Mouse (Mus musculus): ENCODE measurements at regions not wholly inside any gene's neighbourhood (a gene's known extent, or its start where the extent isn't known, plus 50 kb on each side); places are given as distances from the start of the nearest gene placed in this dataset.

DNA sequence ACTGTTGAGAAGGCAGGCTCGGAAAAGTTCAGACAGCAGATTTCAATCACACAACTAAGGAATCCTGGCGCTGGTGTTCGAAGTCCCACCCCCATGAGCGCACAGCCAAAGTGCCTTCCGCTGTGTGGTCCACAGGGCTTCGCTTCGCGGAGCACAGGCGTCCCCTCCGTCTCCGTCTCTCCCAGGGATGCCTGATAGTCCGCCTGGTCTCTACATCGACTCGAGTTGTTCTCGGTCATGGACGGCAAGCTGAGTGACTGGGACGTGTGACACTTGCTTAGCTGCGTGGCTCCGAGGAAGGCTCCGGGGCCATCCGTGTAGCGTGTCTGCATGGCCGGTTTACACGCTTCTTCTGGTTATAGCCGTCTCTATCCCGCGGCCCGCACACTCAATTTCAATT is 224.0 kb downstream of the Gm26897 start:
- DNase-seq = no peak

DNA sequence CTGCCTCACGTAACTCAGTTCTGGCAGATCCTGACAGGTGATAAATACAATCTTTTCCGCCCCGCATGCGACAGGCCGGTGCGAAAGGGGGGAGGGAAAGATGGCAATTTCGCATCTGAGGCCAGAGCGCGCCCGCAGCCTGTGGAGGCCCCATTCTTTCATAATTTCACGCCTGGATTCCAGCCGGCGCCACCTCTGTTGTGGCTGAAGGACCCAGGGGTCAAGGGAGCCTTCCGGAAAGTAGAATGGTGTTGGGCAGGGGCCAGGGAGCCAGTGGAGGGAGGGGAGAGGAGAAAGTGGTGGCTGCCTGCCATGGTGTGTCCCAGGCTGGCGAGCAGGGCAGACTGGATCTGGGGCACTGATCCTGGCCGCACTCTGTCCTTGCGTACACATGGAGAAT is 224.5 kb downstream of the Gm26897 start:
- peak; percentile 34 for DNase-seq

DNA sequence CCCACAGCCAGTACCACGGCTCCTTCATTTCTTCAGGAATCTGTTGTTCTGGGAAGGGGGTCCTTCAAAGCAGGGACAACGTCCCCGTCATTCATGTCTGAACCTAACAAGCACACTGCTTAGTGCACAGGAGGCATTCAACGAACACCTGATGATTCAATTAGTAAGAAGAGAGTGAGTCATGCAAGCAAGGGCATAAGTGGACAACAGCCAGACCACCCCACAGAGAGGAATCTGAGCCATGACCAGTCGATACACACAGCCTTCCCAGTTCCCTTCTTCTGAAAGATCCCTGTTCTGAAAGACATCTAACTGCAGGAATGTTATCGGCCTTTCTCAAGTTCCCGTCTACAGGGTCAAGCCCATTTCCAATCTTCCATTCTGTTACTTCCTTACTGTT is 231.6 kb downstream of the Gm26897 start:
- DNase-seq = no peak

DNA sequence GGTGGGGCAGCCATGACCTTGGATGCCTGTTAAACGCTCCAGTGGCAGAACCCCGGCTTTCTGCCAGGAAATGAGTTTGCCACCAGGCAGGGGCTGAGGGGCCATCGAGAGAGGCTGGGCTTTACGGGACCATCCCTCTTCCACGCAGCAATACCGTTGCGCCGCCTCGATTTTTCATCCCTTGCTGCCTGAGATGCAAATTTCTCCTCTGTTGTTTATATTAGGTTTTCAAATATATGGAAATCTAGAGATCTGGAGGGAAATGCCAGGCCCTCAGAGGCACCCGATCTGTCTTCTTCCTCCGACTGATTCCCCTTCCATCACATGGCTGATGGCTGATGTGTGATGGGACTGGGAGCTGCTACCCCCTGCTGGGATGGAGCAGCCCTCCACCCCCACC is 234.4 kb downstream of the Gm26897 start:
- DNase-seq = no peak

DNA sequence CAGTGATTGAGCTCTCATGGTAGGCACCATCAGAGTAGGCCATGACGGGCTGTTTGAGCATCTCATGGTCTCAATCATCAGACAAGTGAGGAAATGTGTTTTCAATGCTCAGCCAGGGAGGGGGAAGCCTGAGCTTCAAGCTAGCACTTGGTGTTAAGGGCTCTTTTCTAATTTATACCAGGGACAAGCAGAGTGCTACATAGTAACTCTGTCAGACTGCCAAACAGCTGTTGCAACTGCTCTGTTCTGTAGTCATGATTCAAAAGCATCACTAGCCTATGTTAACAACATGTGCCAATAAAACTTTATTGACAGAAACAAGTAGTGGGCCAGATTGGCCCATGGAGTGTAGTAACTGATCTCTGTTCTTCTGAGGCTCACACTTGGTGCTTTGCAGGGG is 235.0 kb downstream of the Gm26897 start:
- no peak for DNase-seq

DNA sequence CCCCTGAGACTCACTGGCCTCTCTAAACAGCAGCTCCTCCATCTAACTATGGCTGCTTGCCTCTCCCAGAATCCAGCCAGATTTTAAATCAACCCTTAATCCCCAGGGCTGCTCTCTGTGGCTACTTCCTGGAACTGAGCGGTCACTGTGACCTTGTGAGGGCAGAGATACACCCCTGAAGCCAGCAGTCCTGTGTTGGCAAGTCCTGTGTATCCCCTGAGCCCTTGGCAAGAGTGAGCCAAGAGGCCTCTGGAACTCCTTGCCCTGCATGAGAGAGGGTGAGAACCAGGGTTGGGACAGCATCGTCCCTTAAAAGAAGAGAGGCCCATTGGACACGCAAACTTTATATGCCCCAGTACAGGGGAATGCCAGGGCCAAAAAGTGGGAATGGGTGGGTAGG is 237.5 kb downstream of the Gm26897 start:
- no peak for DNase-seq

DNA sequence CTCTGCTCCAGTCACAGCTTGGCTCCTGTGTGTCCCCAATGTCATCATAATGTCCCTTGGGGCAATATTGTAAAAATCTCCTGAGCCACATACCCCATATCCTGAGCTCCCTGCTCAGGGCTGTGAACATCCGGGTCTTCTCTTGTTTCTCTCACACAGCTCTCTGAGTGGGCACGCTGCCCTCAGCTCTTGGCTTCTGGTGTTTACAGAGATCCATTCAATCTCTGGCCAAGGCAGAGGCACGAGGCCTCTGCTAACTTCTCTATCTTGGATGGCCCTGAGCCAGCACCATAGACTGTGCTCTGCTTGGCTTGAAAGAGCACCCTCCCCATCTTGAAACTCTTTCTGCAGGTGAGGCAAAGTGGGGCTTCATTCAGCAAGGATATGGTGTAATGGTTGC is 238.2 kb downstream of the Gm26897 start:
- DNase-seq = no peak

DNA sequence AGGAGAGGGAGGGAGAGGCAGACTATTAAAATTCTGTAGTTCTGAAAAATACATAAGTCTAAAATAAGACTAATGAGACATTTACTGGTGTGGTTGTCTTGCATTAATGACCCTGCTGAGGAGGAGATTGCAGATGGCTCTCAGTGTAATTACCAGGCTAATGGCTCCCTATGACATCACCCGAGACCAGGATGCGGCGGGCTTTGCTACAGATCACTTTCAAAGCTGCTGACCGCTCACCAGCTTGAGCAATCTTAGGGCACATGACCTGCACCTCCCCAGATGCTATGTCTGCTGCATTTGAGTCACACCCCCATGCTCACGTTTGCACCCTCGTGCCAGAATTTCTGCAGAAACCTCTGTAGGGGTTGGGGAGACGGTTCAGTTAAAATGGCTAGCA is 242.0 kb downstream of the Gm26897 start:
- DNase-seq = no peak

DNA sequence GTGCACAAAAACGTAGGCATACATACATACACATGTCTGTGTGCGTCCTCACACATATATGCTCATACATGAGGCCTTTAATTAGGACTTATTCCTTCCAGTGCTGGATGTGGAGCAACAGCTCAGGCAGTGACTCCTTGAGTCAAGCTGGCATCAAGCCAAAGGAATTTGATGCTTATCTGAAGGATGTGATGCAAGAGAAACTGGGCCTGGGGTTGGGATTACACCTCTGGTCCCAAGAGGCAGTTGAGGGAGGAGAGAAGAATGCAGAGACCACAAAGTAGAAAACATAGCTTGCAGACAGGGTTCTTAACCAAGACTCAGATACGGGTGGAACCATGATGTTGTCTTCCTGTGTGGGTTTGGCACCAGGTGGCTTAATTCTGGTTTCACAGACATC is 245.9 kb downstream of the Gm26897 start:
- DNase-seq = no peak

DNA sequence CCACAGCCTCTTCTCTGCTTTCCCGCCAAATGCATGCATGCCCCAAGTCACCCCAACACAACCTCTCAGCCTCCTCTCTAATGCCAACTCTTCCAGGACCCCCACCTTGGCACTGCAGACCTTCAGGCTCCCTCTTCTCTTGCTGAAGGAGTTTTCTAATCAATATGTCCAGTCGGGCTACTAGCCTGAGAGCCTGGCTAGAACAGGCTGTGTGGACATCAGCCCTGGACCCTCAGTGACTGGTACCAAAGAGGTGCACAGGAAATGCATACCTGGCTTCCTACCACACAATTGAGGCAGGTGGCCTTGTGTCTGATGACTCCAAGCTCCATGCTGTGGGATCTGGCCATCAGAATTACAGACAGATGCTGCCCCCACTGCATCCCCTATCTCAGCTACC is 248.4 kb downstream of the Gm26897 start:
- DNase-seq = no peak

DNA sequence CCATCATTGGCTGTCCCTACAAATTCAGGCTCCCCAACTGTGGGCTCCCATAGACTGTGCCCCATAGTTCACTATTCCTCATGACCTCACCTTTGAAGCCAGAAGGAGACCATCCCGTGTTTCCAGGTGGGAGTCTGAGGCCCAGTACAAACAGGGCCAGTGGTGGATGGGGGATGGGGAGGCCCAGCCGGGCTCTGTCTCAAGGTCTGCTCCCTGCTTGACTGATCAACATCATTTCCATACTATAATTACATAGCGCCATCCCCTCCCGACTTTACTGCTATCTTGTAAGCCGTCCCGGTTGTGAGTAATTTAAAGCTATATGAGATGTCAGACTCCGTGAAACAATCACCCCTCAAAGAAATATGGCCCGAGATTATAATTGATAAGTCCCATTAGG is 252.3 kb downstream of the Gm26897 start:
- DNase-seq = no peak

DNA sequence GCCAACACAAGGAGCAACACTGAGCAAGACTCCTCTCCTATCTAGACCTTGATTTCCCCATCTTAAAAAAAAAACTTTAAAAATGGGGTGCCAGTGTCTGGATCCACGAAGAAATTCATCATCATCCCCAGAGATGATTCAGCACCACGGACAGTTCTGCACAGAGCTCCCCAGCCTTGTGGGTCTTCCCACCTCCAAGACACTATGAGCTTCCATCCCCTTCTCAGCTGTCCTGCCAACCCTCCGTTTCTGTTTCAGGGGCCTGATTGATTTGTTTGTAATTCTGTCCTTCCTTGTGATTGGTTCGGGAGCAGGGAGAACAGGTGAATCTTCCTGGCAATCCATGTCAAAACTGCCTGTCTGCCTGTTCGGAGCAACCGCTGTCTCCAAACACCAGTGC is 253.3 kb downstream of the Gm26897 start:
- peak; percentile 7 for DNase-seq

DNA sequence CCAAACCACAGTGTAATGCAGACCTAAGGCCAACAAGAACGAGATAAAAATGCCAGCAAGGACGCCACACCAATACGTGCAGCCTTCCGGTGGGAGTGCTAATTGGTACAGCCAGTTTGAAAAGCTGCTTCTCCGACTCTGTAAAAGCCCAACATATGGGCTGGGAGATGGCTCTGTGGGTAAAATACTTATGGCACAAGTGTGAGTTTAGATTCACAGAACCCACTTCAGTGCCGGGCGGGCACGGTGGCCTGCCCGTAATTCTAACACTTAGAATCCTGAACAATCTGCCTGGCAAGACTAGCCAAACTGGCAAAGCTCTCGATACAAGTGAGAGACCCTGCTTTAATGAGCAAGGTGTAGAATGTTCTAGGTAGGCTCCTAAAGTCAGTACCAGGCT is 258.1 kb downstream of the Gm26897 start:
- no peak for DNase-seq

DNA sequence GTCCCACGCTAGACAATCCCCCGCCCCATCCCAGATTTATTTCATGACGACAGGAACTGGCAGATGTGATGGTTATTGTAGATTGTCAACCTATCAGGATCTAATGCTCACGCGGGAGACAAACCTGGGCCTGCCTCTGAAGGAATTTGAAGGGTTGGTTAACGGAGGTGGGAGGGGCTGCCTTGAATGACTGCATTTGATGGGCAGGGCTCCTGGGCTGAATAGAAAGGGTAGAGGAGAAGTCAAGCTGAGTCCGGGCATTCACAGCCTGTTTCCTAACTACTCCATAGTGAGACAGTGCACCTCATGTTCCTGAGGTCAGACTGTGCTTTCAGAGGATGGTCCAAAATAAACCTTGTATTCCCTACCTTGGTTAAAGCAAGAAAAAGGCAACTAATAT is 259.1 kb downstream of the Cryba4 start:
- no peak for DNase-seq

DNA sequence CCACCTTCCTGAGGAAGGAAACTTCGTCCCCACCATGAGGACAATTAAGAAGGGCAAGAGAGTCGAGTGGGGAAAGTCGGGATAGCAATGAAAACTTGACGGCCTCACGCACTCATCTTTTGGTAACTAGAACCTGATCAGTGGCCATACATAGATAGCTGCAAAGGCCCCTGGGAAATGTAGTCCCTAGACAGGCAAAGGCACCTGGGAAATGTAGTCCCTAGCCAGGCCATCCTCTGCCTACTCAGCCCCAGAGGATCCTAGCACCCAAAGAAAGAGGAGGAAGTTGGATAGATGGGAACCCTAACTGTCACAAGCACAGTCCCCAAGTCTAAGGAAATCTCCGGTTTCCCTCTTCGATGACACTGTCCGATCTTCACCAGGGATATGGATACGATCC is 258.4 kb downstream of the Cryba4 start:
- no peak for DNase-seq

DNA sequence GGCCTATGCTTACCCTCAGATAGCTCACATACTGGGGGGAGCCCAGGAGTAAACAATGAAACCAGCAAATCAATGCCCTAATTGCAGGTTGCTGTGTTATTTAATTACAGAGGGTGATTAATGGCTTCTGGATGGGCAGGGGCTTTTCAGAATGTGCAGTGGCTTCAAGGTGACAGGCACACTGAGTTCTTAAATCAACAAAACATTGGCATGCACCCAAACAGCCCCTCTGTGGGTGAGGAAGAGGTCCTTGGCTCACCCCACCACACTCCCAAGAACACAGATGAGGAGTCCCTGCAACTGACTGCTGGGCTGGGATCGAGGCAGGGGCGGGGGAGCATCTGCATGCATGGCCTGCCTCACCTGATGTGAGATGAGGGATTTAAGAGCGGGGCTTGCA is 255.5 kb downstream of the Cryba4 start:
- no peak for DNase-seq

DNA sequence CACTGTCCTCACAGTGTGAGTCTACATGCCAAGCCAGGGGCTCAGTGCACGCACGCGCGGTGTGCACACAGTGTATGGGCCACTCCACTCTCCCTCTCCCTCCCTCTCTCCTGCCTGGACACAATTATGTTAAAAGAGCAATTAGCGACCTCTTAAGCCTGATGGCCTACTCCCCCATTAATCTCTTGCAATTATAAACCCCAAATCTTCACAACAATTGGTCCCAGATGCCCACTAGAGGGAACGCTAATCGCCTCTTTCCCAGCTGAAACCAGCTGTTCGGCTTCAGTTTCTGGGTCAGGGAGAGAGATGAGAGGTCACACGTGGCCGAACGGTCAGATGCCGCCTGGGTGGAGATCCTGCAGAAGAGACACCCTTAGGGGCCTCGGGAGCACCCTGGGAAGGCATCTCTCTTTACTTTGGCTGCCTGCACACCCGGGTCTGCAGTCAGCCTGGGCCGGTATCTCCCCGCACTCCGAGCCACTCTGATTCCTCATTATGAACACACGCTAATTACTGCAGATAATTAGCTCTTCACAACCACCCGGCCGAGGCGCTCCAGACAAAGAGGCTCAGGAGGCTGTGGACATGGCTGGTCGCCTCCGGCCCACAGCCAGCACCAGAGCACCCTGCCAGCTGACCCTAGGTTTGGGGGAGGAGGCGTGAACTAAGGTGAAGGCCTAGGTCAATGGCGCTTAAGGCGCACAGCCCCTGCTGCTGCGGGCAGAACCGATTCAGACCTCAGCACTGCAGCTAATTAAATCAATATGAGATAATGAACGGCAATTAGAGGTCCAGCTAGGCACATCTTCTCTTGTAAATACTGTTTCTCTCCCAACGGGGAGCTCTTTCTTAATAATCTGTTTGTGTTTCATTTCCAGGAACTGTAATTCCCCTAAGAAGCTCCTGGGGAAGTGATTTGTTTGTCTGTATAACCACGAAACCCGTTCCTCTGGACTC is 250.3 kb downstream of the Cryba4 start:
- DNase-seq = no peak

DNA sequence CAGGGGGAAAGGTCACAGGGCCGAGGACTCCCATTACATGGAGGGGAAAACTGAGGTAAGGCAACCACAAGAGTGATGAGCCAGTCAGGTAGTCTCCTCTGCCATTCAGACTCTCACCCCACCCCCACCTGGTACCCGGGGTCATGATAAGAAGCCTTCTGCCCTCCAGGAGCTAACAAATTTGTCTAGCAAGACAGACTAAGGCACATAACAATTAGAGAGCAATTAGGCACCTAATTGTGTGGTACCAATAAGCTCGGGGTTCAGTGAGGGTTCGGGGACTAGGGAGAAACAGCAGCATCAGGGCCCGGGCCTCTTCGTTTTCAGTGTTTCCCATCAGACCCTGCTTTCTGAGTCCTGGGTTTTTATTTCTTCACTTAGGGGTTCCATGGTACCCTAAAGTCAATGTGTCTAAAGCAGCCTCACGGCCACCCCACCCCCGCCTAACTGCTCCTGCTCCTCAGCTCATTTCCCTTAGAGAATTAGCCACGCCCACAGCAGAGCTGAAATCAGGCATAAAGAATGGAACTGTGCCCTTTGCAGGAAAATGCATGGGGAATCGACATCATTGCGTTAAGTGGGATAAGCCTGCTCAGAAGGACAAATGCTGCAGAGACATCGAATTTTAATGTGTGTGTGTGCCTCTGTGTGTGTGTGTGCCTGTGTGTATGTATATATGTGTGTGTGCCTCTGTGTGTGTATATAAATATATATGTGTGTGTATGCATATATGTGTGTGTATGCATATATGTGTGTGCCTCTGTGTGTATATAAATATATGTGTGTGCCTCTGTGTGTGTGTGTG is 249.3 kb downstream of the Cryba4 start:
- DNase-seq = no peak

DNA sequence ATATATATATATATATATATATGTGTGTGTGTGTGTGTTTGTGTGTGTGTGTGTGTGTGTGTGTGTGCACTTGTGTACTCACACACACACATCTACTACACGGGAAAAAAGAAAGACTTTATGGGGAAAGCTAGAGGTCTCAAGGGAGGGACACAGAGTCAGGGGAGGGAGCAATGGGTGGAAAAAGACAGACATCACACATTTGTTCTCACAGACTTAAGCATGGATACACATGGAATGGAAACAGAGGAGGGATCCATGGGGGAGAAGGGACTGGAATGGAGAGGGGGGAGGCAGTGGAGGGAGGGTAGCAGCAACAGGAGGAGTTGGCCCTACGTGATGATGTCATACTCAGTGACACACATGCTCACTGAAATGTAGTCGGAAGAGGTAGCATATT is 248.3 kb downstream of the Cryba4 start:
- no peak for DNase-seq

DNA sequence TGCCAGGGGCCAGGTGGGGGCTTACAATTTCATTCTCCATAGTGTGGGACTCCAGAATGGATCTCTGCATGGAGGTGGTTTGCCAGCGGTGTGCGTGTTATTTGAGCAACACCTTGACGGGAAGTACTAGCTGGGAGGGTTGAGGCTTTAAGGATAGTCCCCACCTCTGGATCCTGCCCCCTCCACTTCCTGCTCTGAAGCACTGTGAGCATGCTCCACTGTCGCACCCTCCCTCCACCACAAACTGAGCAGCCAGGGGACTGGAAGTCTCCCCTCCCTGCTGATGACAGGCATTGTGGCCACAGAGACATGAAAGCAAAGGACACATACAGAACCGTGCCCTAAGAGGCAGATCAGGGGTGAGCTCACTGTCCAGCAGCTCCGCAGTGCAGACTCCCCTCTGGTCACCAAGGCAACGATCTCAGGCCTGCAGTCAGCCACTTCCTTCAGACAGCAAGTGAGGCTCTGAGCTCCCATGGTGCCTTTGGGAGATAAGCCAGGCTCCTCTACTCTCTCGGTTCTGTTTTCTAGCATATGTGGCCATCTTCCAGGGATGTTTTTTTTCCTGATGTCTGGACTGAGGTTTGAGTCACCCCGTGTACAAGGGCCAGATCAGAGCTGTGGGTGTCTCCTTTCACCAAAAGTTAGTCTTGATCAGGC is 239.7 kb downstream of the Cryba4 start:
- DNase-seq = no peak

DNA sequence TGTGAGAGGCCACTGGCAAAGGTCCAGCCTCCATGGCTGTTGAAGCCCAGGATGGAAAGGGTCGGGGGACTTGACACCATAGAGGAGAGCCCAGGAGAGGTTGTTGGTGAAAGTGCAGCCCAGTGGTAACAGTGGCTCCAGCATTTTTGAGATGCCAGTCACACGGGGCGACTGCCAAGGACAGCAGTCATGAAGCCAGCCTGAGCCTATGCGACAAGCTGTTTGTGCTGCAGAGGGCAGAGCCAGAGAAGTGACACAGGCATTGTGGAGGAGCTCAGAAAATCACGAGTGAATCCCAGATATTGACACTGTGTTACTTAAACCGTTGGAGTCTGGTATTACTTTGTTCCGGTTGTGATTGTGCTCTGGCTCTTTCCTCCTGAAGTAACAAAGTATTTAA is 233.4 kb downstream of the Cryba4 start:
- peak; percentile 10 for DNase-seq

DNA sequence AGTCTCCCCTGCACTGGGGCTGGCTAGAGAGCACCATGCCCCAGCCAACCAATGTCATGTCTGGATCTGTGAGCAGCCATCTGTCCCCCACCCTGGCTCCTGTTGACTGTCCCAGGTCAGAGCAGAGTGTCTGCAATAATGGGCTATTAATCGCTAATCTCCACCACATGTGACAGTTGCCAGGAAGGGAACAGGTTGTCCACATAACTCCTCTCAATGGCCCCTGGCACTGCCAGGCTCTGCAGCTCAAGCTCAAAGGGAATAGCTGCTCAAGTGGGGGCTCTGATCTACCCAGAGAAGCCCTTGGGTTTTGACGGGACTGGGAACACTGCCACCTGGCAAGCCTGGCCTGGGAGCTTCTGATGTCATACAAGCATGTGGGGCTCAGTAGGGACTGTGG is 231.4 kb downstream of the Cryba4 start:
- DNase-seq = no peak

DNA sequence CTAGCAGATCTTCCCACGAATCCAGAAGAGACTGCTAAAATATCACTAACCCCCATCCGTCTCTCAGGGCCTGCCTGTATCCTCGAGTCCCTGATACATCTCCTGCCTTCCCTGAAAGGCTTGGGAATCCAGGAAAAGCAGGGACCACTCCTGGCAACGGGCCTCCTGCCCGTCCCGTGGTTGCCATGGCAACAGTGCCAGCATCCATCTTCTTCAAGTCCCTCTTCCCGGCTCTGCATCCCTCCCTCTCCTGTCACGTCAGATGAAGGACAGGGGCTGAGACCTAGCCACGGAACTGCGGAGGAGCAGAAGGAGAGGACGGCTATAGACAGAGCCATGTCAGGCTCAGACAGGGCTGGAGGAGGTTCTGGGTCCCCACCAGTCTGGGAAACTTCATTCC is 222.4 kb downstream of the Cryba4 start:
- DNase-seq = no peak

DNA sequence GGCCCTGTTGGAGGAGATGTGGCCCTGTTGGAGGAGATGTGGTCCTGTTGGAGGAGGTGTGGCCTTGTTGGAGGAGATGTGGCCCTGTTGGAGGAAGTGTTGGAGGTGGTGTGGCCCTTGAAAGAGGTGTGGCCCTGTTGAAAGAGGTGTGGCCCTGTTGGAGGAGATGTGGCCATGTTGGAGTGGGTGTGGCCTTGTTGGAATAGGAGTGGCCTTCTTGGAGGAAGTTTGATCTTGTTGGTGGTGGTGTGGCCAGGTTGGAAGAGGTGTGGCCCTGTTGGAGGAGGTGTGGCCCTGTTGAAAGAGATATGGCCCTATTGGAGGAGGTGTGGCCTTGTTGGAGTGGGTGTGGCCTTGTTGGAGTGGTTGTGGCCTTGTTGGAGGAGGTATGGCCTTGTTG is 220.3 kb downstream of the Cryba4 start:
- DNase-seq = no peak
